Mouse (Mus musculus) B cell, adult 62 days (primary cell): ENCODE data around the gene Vps13c. TPM values are rescaled to one million over a fixed set of nuclear protein-coding genes. Genes with fewer than 3 reads are reported as not detected.

Source experiments
- total RNA-seq: library from RNA; stranded (reverse); gene quantifications from 4 replicates; pipeline ENCODE4 v1.2.4, GENCODE M21; 2023

Gene Vps13c
- total RNA-seq: 31.1 to 35.5 TPM (median 32.5 TPM) in 4 replicates

DNA sequence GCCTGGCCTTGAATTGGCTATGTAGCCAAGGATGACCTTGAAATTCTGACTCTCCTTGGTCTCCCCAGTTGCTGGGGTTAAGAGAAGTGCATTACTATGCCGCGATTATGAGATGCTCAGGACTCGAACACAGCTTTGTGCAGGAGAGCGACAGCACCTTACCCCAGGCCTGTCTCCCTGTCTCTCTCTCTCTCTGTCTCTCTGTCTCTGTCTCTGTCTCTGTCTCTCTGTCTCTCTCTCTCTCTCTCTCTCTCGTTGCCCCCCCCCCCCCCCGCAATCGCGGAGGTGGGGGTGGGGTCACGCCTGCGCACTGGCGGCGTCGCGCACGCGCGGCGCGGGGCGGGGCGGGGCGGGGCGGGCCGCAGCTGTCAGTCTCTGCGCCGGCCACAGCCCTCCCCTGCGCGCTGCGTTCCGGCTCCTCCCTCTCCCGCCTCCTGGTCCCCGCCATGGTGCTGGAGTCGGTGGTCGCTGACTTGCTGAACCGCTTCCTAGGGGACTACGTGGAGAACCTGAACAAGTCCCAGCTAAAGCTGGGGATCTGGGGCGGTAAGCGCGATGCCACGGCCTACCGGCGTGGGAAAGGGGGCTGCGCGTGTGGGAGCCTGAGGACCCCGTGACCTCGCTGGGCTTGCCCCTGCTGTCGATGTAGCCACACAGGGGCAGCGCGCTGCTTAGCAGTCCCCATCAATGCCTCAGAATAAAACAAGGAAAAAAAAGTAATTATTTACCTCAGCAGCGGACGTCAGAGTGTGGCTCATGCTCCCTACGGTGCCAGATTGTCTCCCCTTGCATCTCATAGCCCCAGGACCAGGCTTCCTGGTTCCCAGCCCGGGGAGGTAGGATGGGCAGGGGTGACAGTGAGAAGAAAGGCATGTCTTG, at the start of gene Vps13c:
Vps13c (plus strand) TSS at position 416 of the 879 bp plus-strand sequence.

DNA sequence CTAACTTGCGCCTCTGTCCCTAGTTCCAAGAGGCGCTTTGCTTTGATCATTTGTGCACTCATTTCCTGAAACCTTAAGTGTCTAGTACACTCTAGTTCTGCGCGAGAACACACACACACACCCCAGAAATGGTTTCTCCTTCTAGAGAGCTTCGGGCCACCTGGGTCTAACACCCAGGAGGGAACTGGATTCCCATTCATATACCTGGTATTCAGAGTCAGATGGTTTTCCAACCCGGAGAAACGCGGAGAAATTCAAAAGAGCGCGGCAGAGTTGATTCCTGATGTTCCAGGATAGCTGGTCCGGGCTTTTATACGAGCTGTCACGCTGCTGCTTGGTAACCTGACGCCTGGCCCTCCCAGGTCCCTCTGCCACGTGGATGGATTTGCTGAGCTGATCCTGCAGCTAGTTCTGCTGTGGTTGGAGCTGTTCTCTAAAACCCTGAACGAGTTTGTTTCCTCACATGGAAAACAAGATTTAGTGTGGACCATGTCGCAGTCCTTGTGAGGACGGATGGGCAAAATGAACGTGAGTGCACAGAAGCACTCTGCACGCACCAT, 8.1 kb upstream of the Vps13c start, which contains the start of gene C2cd4a:
C2cd4a (minus strand) TSS at position 285 of the 560 bp plus-strand sequence.

Other genes starting within 250 kb of the Vps13c start
- gene C2cd4b, start 81.0 kb upstream of the Vps13c start, total RNA-seq: not detected in 4 replicates
- gene C2cd4a, start 8.1 kb upstream of the Vps13c start, total RNA-seq: not detected in 4 replicates